Mouse (Mus musculus) lung, postnatal 0 days (tissue): ENCODE results near the gene Zbtb8a. TPM values are rescaled to one million over a fixed set of nuclear protein-coding genes. Genes with fewer than 3 reads are reported as not detected.

ENCODE experiments used
- ATAC-seq: fragments of 200-750 bp; cut with Nextera tagmentation; 2 replicates; pipeline ENCODE4 v1.8.0; 2017; ENCODE audit warnings: moderate library complexity
- DNase-seq: peaks from one replicate; pipeline ENCODE4 v3.0.0-alpha.2; 2016; ENCODE audit warnings: low spot score
- H3K27ac ChIP-seq: fragments of 300-500 bp; sonication (generic); 2 replicates; pipeline ENCODE4 v1.5.1; 2014; ENCODE audit warnings: antibody characterized with exemption, mild to moderate bottlenecking, low read length, mixed read lengths
- H3K27me3 ChIP-seq: fragments of 300-500 bp; sonication (generic); replicated peaks from 2 replicates; pipeline ENCODE4 v1.6.1; 2014; ENCODE audit warnings: low read length, mixed read lengths; ENCODE audit not compliant: insufficient read depth
- H3K36me3 ChIP-seq: fragments of 300-500 bp; sonication (generic); 2 replicates; pipeline ENCODE4 v1.6.1; 2014; ENCODE audit warnings: low read length, mixed read lengths; ENCODE audit not compliant: insufficient read depth
- H3K4me1 ChIP-seq: fragments of 300-500 bp; sonication (generic); 2 replicates; pipeline ENCODE4 v1.6.1; 2014; ENCODE audit warnings: antibody characterized with exemption, low read depth, low read length, mixed read lengths; ENCODE audit not compliant: insufficient read depth
- H3K4me2 ChIP-seq: fragments of 300-500 bp; sonication (generic); replicated peaks from 2 replicates; pipeline ENCODE4 v1.6.1; 2014; ENCODE audit warnings: low read depth, mild to moderate bottlenecking, low read length, moderate library complexity, mixed read lengths
- H3K4me3 ChIP-seq: fragments of 300-500 bp; sonication (generic); 2 replicates; pipeline ENCODE4 v1.5.1; 2014; ENCODE audit warnings: low read depth, low read length
- H3K9ac ChIP-seq: fragments of 300-500 bp; sonication (generic); replicated peaks from 2 replicates; pipeline ENCODE4 v1.6.1; 2014; ENCODE audit warnings: low read depth, mild to moderate bottlenecking
- H3K9me3 ChIP-seq: fragments of 300-500 bp; sonication (generic); 2 replicates; pipeline ENCODE4 v1.6.1; 2016; ENCODE audit warnings: low read length, mixed read lengths
- CTCF ChIP-seq: IDR thresholded peaks from 2 replicates; pipeline ENCODE4 v1.5.1; 2016; ENCODE audit warnings: antibody characterized with exemption, mild to moderate bottlenecking
- EP300 ChIP-seq: IDR thresholded peaks from 2 replicates; pipeline ENCODE4 v1.6.1; 2016; ENCODE audit warnings: antibody characterized with exemption, mild to moderate bottlenecking, control low read depth
- WGBS: fragments of 180-500 bp; shearing (Covaris S2); extraction: QIAGEN DNeasy Blood & Tissue Kit; methylation state at CpG from one replicate; pipeline ENCODE4 v1.1.7; 2014; 5-methylcytosine and 5-hydroxymethylcytosine counted together
- polyA plus RNA-seq: library from polyadenylated mRNA; unstranded; fragments of >200 nt; fragmentation: Nextera tagmentation; extraction: Ambion mirVana; gene quantifications from 2 replicates; pipeline ENCODE4 v1.2.1, GENCODE M21; 2015

The Zbtb8a gene
- polyA plus RNA-seq, 1 experiment from 2014 or later, result 15.6 TPM

DNA sequence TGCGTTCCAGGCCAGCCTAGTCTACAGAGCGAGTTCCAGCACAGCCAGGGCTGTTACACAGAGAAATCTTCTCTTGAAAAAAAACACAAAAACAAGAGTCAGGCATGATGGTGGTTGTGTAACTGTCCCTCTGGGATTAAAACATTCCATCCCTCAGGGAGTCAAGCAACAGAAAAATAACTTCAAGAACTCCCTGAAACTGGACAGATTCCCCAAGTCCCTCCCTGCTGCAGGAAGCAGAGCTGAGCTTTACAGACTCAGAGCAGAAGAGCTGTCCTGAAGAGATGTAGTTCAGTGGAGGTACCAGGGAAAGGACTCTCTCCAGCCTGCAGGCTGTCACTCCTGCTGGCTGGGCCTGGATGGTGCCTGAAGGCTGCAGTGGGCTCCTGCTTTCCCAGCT lies 4.6 kb upstream of the Zbtb8a start:
- WGBS, result 87% methylated on average over 2 of the region's 2 CpGs
- Histone ChIP-seq H3K9me3 (no peaks in the 10 kb centered on the region), H3K4me2 (peak overlapping the region; percentile 20; the same call in 1 of the 2 replicates), H3K4me1 (no peaks in the 10 kb centered on the region), H3K36me3 (no peaks in the 10 kb centered on the region), H3K27ac (peak overlapping the region; percentile 57), H3K27me3 (no peaks in the 10 kb centered on the region), H3K9ac (no peak overlapping the region), H3K4me3 (no peak overlapping the region)
- DNase-seq (peak; percentile 58), ATAC-seq (0 out of 2 replicates have a peak, but pooled peaks have one; percentile 1)
- no peak for TF ChIP-seq CTCF
- TF ChIP-seq EP300, result no peak

DNA sequence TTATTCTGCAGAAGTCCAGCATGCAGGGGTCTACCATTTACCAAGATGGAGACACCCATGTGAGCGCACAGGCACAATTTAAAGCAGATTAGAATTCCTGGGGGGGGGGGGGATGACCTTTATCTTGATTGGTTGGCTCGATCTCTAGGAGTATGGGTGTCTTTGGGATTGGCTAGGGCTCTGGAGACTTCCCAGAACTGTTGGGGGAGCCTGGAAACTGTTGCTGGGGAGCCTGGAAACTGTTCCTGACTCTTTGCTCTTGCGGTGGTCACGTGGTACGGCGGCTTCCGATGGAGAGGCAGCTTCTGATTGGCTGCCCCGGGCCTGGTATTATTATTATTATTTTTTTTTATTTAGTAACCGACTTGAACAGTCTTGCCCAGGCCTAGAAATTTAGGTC lies 4.1 kb upstream of the Zbtb8a start:
- ATAC-seq, result no peak
- 88% methylated on average over 9 of the region's 9 CpGs for WGBS
- 0 out of 2 replicates have a peak overlapping the region, but pooled peaks have one; percentile 57 for H3K27ac ChIP-seq

DNA sequence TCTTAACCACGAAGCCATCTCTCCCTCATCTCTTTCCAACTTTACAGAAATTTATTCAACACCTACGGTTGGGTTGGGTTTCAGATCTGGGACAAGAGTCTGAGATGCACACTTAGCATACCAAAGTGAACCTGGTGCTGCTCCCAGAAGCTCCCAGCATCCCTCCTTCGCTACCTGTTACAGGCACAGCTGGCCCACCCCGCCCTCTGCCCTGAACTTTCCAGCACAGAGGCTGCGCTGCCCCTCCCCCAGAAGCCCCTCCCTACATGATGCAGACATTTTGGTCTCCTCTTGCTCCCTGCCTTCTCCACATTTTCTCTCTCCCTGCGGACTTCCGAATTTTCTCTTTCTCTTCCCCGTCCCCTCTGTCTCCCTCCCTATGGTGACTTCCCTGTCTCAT lies 3.2 kb upstream of the Zbtb8a start:
- Histone ChIP-seq H3K27me3 (no peaks in the 10 kb centered on the region), H3K4me3 (no peak overlapping the region), H3K27ac (no peak overlapping the region), H3K4me2 (no peak overlapping the region), H3K36me3 (no peaks in the 10 kb centered on the region), H3K9ac (no peak overlapping the region), H3K9me3 (no peaks in the 10 kb centered on the region), H3K4me1 (no peaks in the 10 kb centered on the region)
- TF ChIP-seq EP300, result no peak
- TF ChIP-seq CTCF, result no peak
- WGBS, result 76% methylated on average over 8 of the region's 8 CpGs
- no peak for DNase-seq
- ATAC-seq, result no peak

More for the DNA sequence above, 4.1 kb upstream of the Zbtb8a start:
- no peak overlapping the region for H3K9ac ChIP-seq
- no peaks in the 10 kb centered on the region for H3K36me3 ChIP-seq
- no peaks in the 10 kb centered on the region for H3K4me1 ChIP-seq
- DNase-seq, result no peak
- no peaks in the 10 kb centered on the region for H3K9me3 ChIP-seq
- TF ChIP-seq CTCF (no peak), EP300 (no peak)
- no peaks in the 10 kb centered on the region for H3K27me3 ChIP-seq
- no peak overlapping the region for H3K4me3 ChIP-seq
- H3K4me2 ChIP-seq, result no peak overlapping the region

DNA sequence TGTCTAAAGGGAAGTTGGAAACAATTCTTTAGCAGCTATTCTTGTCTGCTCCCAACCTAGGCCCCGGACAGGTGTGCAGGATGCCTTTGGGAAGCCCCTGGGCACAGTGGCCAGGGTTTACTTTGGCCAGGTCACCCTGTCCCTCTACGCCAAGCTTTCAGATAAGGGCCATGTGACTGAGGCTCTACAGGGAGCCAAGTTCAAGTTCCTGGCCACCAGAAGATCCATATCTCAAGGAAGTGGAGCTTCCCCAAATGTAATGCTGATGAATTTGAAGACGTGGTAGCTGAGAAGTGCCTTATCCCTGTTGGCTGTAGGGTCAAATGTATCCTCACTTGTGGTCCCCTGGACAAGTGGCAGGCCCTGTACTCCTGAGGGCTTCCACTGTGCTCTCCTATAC lies 1.9 kb upstream of the Zbtb8a start:
- no peak overlapping the region for H3K4me2 ChIP-seq
- no peak for DNase-seq
- no peak overlapping the region for H3K4me3 ChIP-seq
- 0 out of 2 replicates have a peak, but pooled peaks cover 4% of the 10 kb centered on the region for H3K4me1 ChIP-seq
- TF ChIP-seq EP300 (no peak), CTCF (no peak)
- ATAC-seq, result no peak
- H3K36me3 ChIP-seq, result no peaks in the 10 kb centered on the region
- H3K27ac ChIP-seq, result no peak overlapping the region
- no peaks in the 10 kb centered on the region for H3K27me3 ChIP-seq
- H3K9ac ChIP-seq, result no peak overlapping the region
- 70% methylated on average over 3 of the region's 3 CpGs for WGBS
- no peaks in the 10 kb centered on the region for H3K9me3 ChIP-seq

DNA sequence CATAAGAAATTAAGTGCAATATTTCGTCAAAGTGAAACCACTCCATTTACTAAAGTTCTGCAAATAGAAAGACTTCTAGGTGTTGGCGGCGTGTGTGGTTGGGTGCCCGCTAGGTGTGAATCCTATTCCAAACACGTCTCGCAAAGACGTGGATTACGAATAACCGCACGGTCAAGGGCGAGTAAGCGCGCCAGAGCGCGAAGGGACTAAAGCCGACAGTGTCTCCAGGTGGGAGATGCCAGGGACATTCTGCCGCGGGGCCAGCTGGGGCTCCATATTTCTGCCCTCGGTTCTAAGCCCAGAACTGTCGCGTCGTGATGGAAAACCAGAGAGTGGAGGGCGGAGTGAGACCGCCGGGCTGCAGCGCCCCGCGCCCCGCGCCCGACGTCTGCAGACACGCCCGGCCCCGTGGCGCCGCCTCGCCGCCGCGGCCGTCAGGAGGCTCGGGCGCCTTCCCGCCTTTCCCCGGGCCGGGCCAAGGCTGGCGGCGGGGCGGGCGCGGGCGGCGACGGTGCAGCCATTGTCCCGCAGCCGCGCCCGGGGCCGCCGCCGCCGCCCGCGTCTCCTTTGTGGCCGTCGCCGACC lies 863 bp downstream of the Zbtb8a start:
- no peak for TF ChIP-seq EP300
- TF ChIP-seq CTCF, result no peak
- ATAC-seq (peak; percentile 78), DNase-seq (peak; percentile 68)
- Histone ChIP-seq H3K9me3 (no peaks in the 10 kb centered on the region), H3K4me2 (peak overlapping the region; percentile 75), H3K9ac (peak overlapping the region; percentile 84), H3K36me3 (no peaks in the 10 kb centered on the region), H3K4me1 (peaks cover 4% of the 10 kb centered on the region; the same call in 1 of the 2 replicates), H3K27ac (peak overlapping the region; percentile 96), H3K27me3 (no peaks in the 10 kb centered on the region), H3K4me3 (peak overlapping the region; percentile 92)
- under 1% methylated on average over 37 of the region's 68 CpGs for WGBS

DNA sequence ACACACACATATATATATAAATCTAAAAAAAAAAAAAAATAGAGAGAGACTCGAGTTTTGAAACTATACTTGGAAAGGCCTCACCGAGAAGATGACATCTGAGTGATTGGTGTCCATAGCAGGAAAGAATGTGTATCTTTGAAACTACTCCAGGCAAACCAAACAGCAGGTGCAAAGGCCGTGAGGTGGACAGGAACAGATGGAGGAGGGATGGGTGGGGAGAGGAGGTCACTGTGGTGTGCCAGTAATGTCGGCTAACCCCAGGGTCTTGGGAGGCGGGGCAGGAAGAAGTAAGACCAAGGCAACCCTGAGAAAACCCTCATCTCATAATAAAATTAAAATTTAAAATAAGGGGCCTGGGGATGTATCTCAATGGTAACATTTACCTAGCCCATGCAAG lies 2.1 kb downstream of the Zbtb8a start:
- no peak for DNase-seq
- Histone ChIP-seq H3K4me3 (no peak overlapping the region), H3K4me1 (peaks cover 4% of the 10 kb centered on the region; the same call in 1 of the 2 replicates), H3K9me3 (no peaks in the 10 kb centered on the region), H3K27me3 (no peaks in the 10 kb centered on the region), H3K36me3 (no peaks in the 10 kb centered on the region), H3K9ac (no peak overlapping the region), H3K27ac (no peak overlapping the region), H3K4me2 (no peak overlapping the region)
- WGBS, result 58% methylated on average over 4 of the region's 5 CpGs
- ATAC-seq, result no peak
- TF ChIP-seq EP300 (no peak), CTCF (no peak)

DNA sequence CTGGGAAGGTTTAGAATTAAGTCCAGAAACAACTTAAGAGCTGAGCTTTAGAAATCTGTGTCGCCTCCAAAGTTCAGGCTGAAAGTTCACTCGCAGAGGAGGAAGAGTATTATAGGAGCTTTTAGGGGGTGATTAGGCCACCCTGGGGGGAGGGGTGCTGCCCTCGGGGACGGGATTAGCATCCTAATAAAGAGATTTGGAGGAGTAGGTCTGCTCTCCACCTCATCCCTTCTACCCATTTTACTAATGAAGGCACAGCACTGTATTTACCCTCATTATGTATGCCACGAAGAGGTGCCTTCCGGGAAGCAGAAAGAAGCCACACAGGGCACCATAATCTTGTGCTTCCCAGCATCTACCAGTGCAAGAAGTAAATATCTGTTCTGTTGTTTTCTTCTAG lies 2.9 kb downstream of the Zbtb8a start:
- Histone ChIP-seq H3K4me2 (no peak overlapping the region), H3K27me3 (no peaks in the 10 kb centered on the region), H3K4me3 (no peak overlapping the region), H3K9ac (no peak overlapping the region), H3K4me1 (peaks cover 4% of the 10 kb centered on the region; the same call in 1 of the 2 replicates), H3K9me3 (no peaks in the 10 kb centered on the region), H3K36me3 (no peaks in the 10 kb centered on the region), H3K27ac (no peak overlapping the region)
- DNase-seq (no peak), ATAC-seq (no peak)
- 60% methylated on average over 6 of the region's 6 CpGs for WGBS
- no peak for TF ChIP-seq EP300
